Mouse (Mus musculus): ENCODE measurements around the gene Emc7.

The Emc7 gene

GRCm38 (mm10) chr2:112520526-112521482 lies 66.0 kb downstream of the Emc7 start:
- no peak for DNase-seq (ENCODE audit: low read depth)

Data from naive thymus-derived CD4-positive, alpha-beta T cell, adult 2 months (primary cell).